In the genomic region with DNA sequence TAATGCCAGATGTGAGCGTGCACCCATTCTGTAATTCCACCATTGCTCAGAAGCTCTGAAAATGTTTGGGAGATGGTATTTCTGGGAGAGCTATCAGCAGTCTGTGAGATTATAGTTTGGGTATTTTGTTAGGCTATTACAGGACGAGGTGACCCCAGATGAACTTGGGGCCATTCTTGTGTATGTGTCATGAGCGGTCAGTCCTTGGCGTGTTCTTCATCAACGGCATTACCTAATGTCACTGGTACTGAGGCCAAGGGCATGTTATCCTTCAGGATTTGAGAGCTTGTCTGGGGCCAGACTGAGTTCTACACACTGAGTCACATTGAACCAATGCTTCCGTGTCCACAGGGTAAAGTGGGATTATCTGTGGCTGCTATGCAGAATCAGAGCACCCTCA, we compare ENCODE assay signal across 23 mouse cellular contexts.
"Had no signal": no experiment of that assay in that cellular context is flagged by ENCODE, and none has a peak within 500 bp of the region (broad histone marks: within the 10 kb centered on the region; RNA-seq: fewer than 3 reads in every experiment).

No protein-coding gene starts in this region.

- DNase-seq: kidney, postnatal 25 days; layer of hippocampus, adult 9-11 months; layer of hippocampus, postnatal 36 days; liver, postnatal 0 days; lung, embryonic 14.5 days; right cerebral cortex, adult 18-20 months; right cerebral cortex, postnatal 14 days; right cerebral cortex, postnatal 4 days; thymus, postnatal 25 days had no signal

- H3K27ac ChIP-seq: kidney, postnatal 0 days; layer of hippocampus, adult 2 months; left cerebral cortex, adult 2 months; limb, embryonic 12.5 days; limb, embryonic 15.5 days; liver, embryonic 14.5 days; macrophage; midbrain, embryonic 12.5 days; midbrain, embryonic 15.5 days; neural tube, embryonic 12.5 days; neural tube, embryonic 15.5 days; stomach, postnatal 0 days had no signal

- H3K4me3 ChIP-seq: layer of hippocampus, adult 2 months; left cerebral cortex, adult 2 months; limb, embryonic 12.5 days; limb, embryonic 15.5 days; midbrain, embryonic 12.5 days; midbrain, embryonic 15.5 days; neural tube, embryonic 12.5 days; neural tube, embryonic 15.5 days had no signal

- H3K4me2 ChIP-seq: limb, embryonic 12.5 days; limb, embryonic 15.5 days; liver, embryonic 11.5 days; lung, embryonic 14.5 days; midbrain, embryonic 12.5 days; midbrain, embryonic 15.5 days; neural tube, embryonic 12.5 days; neural tube, embryonic 15.5 days had no signal

- H3K4me1 ChIP-seq: midbrain, embryonic 12.5 days; midbrain, embryonic 15.5 days; neural tube, embryonic 12.5 days had no signal

- H3K27me3 ChIP-seq: limb, embryonic 12.5 days; limb, embryonic 15.5 days; midbrain, embryonic 12.5 days; midbrain, embryonic 15.5 days; neural tube, embryonic 12.5 days; neural tube, embryonic 15.5 days had no signal

- H3K36me3 ChIP-seq: limb, embryonic 12.5 days; limb, embryonic 15.5 days; midbrain, embryonic 12.5 days; midbrain, embryonic 15.5 days; neural tube, embryonic 12.5 days; neural tube, embryonic 15.5 days had no signal

- H3K9ac ChIP-seq: limb, embryonic 12.5 days; limb, embryonic 15.5 days; liver, embryonic 14.5 days; liver, postnatal 0 days; lung, embryonic 14.5 days; midbrain, embryonic 12.5 days; midbrain, embryonic 15.5 days; neural tube, embryonic 12.5 days; neural tube, embryonic 15.5 days had no signal

- H3K9me3 ChIP-seq: limb, embryonic 12.5 days; limb, embryonic 15.5 days; midbrain, embryonic 12.5 days; midbrain, embryonic 15.5 days; neural tube, embryonic 12.5 days; neural tube, embryonic 15.5 days had no signal

- ATAC-seq: liver, postnatal 0 days; lung, postnatal 0 days; midbrain, embryonic 15.5 days had no signal
